ENCODE assay signal across 20 mouse cellular contexts in genomic region chr6:56916279-56916678, GRCm38 (mm10). TPM values are rescaled to one million over a fixed set of nuclear protein-coding genes. Genes with fewer than 3 reads are reported as not detected.
DNase-seq lines count a peak whose midpoint lies in the region; ATAC-seq and TF ChIP-seq lines count a peak whose summit lies in the region.
"Had no signal": no experiment of that assay in that cellular context is flagged by ENCODE, and none has a peak within 500 bp of the region (broad histone marks: within the 10 kb centered on the region; RNA-seq: fewer than 3 reads in every experiment).

No protein-coding gene starts in this region.

- H3K9ac ChIP-seq in liver, adult 2 months (ENCODE audit: low read depth, low read length) = no peak overlapping the region
- H3K9ac ChIP-seq in liver, embryonic 16.5 days (ENCODE audit: low read depth, low read length) = peak overlapping the region; percentile 40
- H3K9ac ChIP-seq in forebrain, embryonic 13.5 days = no peak overlapping the region
- H3K9ac ChIP-seq: midbrain, embryonic 13.5 days; neural tube, embryonic 13.5 days had no signal

- no peak for TF ChIP-seq CTCF in liver, adult 2 months (IDR thresholded peaks at IDR 0.05; ENCODE audit: low read depth, low read length)

- H3K9me3 ChIP-seq in liver, embryonic 16.5 days (replicated peaks; ENCODE audit: control insufficient read depth, low read length) = 0 out of 2 replicates have a peak, but pooled peaks cover 3% of the 10 kb centered on the region
- H3K9me3 ChIP-seq in forebrain, embryonic 13.5 days (replicated peaks) = peaks cover 5% of the 10 kb centered on the region; the same call in 1 of the 2 replicates
- H3K9me3 ChIP-seq: neural tube, embryonic 13.5 days had no signal

- no peak for TF ChIP-seq POLR2A in liver, adult 2 months (IDR thresholded peaks at IDR 0.05; ENCODE audit: extremely low read depth, insufficient read depth, low read length)

- H3K79me2 ChIP-seq in liver, adult 2 months (ENCODE audit: control insufficient read depth, insufficient read depth, low read length) = peaks cover 38% of the 10 kb centered on the region

- H3K4me1 ChIP-seq in liver, adult 2 months (ENCODE audit: control insufficient read depth, insufficient read depth, low read length) = peaks cover 41% of the 10 kb centered on the region
- peaks cover 80% of the 10 kb centered on the region for H3K4me1 ChIP-seq in liver, embryonic 16.5 days (ENCODE audit: control insufficient read depth, low read depth, low read length)
- no peaks in the 10 kb centered on the region for H3K4me1 ChIP-seq in forebrain, embryonic 13.5 days
- H3K4me1 ChIP-seq: neural tube, embryonic 13.5 days had no signal

- 61% methylated on average over 2 of the region's 2 CpGs for WGBS in liver, adult 2 months
- 49% methylated on average over 2 of the region's 2 CpGs for WGBS in liver, embryonic 16.5 days (ENCODE audit: insufficient replicate concordance)
- WGBS in forebrain, embryonic 13.5 days = 91% methylated on average over 2 of the region's 2 CpGs

- no peak for DNase-seq in liver, adult 2 months (ENCODE audit: extremely low read depth, low read depth, low spot score)
- DNase-seq in liver = no peak
- DNase-seq in T-cell, adult 2 months (ENCODE audit: low spot score) = peak; percentile 58
- peak; percentile 58 for DNase-seq in thymus, postnatal 25 days
- DNase-seq in kidney, adult 18-20 months = no peak
- DNase-seq in right cerebral cortex, postnatal 36 days (ENCODE audit: low spot score in 2 of 2) = no peak
- DNase-seq: adrenal gland, postnatal 25 days; kidney, adult 9 months; left cerebral cortex, postnatal 4 days; lung, postnatal 10 days; right cerebral cortex, adult 18-20 months had no signal

- H3K4me2 ChIP-seq in liver, embryonic 16.5 days (ENCODE audit: low read depth, low read length) = peak overlapping the region; percentile 68
- H3K4me2 ChIP-seq in forebrain, embryonic 13.5 days = no peak overlapping the region
- H3K4me2 ChIP-seq: midbrain, embryonic 13.5 days; neural tube, embryonic 13.5 days had no signal

- no peak overlapping the region for H3K4me3 ChIP-seq in liver, adult 2 months (ENCODE audit: insufficient read depth, low read depth, low read length)
- H3K4me3 ChIP-seq in liver, embryonic 16.5 days (ENCODE audit: low read depth, low read length) = peak overlapping the region; percentile 56
- H3K4me3 ChIP-seq in forebrain, embryonic 13.5 days = no peak overlapping the region
- H3K4me3 ChIP-seq: midbrain, embryonic 13.5 days; neural tube, embryonic 13.5 days had no signal

- H3K27ac ChIP-seq in liver, adult 2 months (replicated peaks; ENCODE audit: insufficient read depth, low read depth, low read length) = peak overlapping the region; percentile 18; the same call in 1 of the 2 replicates
- H3K27ac ChIP-seq in liver, embryonic 16.5 days (ENCODE audit: low read length) = peak overlapping the region; percentile 97
- H3K27ac ChIP-seq in forebrain, embryonic 13.5 days = no peak overlapping the region
- H3K27ac ChIP-seq: midbrain, embryonic 13.5 days; neural tube, embryonic 13.5 days had no signal

- ATAC-seq in liver, embryonic 16.5 days (ENCODE audit: low read depth) = no peak
- ATAC-seq in forebrain, embryonic 13.5 days = no peak
- ATAC-seq: midbrain, embryonic 13.5 days had no signal

- no peaks in the 10 kb centered on the region for H3K36me3 ChIP-seq in liver, adult 2 months (ENCODE audit: control insufficient read depth, insufficient read depth, low read length)
- H3K36me3 ChIP-seq in liver, embryonic 16.5 days (ENCODE audit: control insufficient read depth, insufficient read depth) = peaks cover 6% of the 10 kb centered on the region
- H3K36me3 ChIP-seq in forebrain, embryonic 13.5 days (ENCODE audit: poor library complexity, severe bottlenecking) = no peaks in the 10 kb centered on the region; the same call in 1 of the 2 replicates
- H3K36me3 ChIP-seq: neural tube, embryonic 13.5 days had no signal

- H3K27me3 ChIP-seq in liver, adult 2 months (ENCODE audit: control insufficient read depth, insufficient read depth, low read length) = no peaks in the 10 kb centered on the region
- no peaks in the 10 kb centered on the region for H3K27me3 ChIP-seq in liver, embryonic 16.5 days (ENCODE audit: control insufficient read depth, insufficient read depth, low read depth, low read length)
- H3K27me3 ChIP-seq in forebrain, embryonic 13.5 days = no peaks in the 10 kb centered on the region
- H3K27me3 ChIP-seq: midbrain, embryonic 13.5 days; neural tube, embryonic 13.5 days had no signal

RNA-seq across cellular contexts. Expression of gene Nt5c3, which starts 7.5 kb away (rescaled TPM):
- 40.3 and 42.9 TPM in 2 replicates for total RNA-seq in liver, adult 2 months (2014; rRNA removed)
- polyA plus RNA-seq in liver, adult 2 months (2012; rRNA removed) = 6.2 and 12.6 TPM in 2 replicates
- polyA plus RNA-seq in liver, embryonic 16.5 days (2015; fragmentation: Nextera tagmentation; extraction: Ambion mirVana) = 240 and 242 TPM in 2 replicates
- 110 TPM in 2 replicates for polyA plus RNA-seq in forebrain, embryonic 13.5 days (2015; fragmentation: Nextera tagmentation; extraction: Ambion mirVana)

RNA-seq across cellular contexts. Expression of gene Vmn1r4, which starts 7.5 kb away (rescaled TPM):
- total RNA-seq in liver, adult 2 months (2014; rRNA removed) = 0.65 and 0.81 TPM in 2 replicates
- polyA plus RNA-seq in liver, adult 2 months (2012; rRNA removed) = 0.06 TPM in 1 of 2 replicates, not detected in the other
- polyA plus RNA-seq in liver, embryonic 16.5 days (2015; fragmentation: Nextera tagmentation; extraction: Ambion mirVana) = 0.15 and 0.18 TPM in 2 replicates
- polyA plus RNA-seq in forebrain, embryonic 13.5 days (2015; fragmentation: Nextera tagmentation; extraction: Ambion mirVana) = 0.59 and 0.65 TPM in 2 replicates

RNA-seq across cellular contexts. Expression of gene Vmn1r5, which starts 53.8 kb away (rescaled TPM):
- total RNA-seq in liver, adult 2 months (2014; rRNA removed) = 0.09 and 0.13 TPM in 2 replicates
- not detected in 2 replicates for polyA plus RNA-seq in liver, adult 2 months (2012; rRNA removed)
- polyA plus RNA-seq in liver, embryonic 16.5 days (2015; fragmentation: Nextera tagmentation; extraction: Ambion mirVana) = not detected in 2 replicates
- polyA plus RNA-seq in forebrain, embryonic 13.5 days (2015; fragmentation: Nextera tagmentation; extraction: Ambion mirVana) = not detected in 2 replicates
- total RNA-seq: adrenal gland, postnatal 25 days; common myeloid progenitor, adult 5-6 weeks; granulocyte monocyte progenitor cell, adult 5-6 weeks; layer of hippocampus, adult 8-10 months; left cerebral cortex, postnatal 4 days had no signal
- polyA plus RNA-seq: frontal cortex, adult 2 months; hindbrain, embryonic 11.5 days; midbrain, embryonic 13.5 days; neural tube, embryonic 13.5 days had no signal

Comparison
In these comparisons a context has a peak if more than half of its experiments do, and no peak if none do; other contexts are left out.
1. DNase-seq: peak in T-cell, adult 2 months (single experiment) and thymus, postnatal 25 days (single experiment); none in liver, adult 2 months (single experiment), liver (single experiment), kidney, adult 18-20 months (single experiment) and right cerebral cortex, postnatal 36 days (0 of 2).